Mouse (Mus musculus) liver, adult 2 months (tissue): ENCODE data around the gene Gm21903. TPM values are rescaled to one million over a fixed set of nuclear protein-coding genes. Genes with fewer than 3 reads are reported as not detected.
"Not testable (repeated sequence)": the region's sequence is repeated elsewhere in the genome, so short reads cannot be mapped to it uniquely, and the experiment has no call there.

Experiments
- DNase-seq: peaks from one replicate; pipeline ENCODE4 v3.0.0-alpha.2; 2011; ENCODE audit warnings: low read depth, low spot score; ENCODE audit errors: extremely low read depth
- H3K27ac ChIP-seq: fragments of 200-500 bp; replicated peaks from 2 replicates; pipeline ENCODE4 v1.5.1; 2012; ENCODE audit warnings: low read depth, mild to moderate bottlenecking, control low read depth, inconsistent platforms, low read length; ENCODE audit not compliant: insufficient read depth
- H3K27me3 ChIP-seq: fragments of 200-500 bp; 2 replicates; pipeline ENCODE4 v1.6.1; 2012; ENCODE audit warnings: mild to moderate bottlenecking, moderate library complexity, low read length, inconsistent platforms; ENCODE audit not compliant: control insufficient read depth, insufficient read depth
- H3K36me3 ChIP-seq: fragments of 200-500 bp; 2 replicates; pipeline ENCODE4 v1.6.1; 2012; ENCODE audit warnings: low read length, inconsistent platforms; ENCODE audit not compliant: control insufficient read depth, insufficient read depth
- H3K4me1 ChIP-seq: fragments of 200-500 bp; 2 replicates; pipeline ENCODE4 v1.6.1; 2011; ENCODE audit warnings: low read length; ENCODE audit not compliant: control insufficient read depth, insufficient read depth
- H3K4me3 ChIP-seq: fragments of 200-500 bp; 2 replicates; pipeline ENCODE4 v1.5.1; 2011; ENCODE audit warnings: low read depth, mild to moderate bottlenecking, control low read depth, low read length, moderate library complexity; ENCODE audit not compliant: insufficient read depth
- H3K79me2 ChIP-seq: fragments of 200-500 bp; 2 replicates; pipeline ENCODE4 v1.6.1; 2012; ENCODE audit warnings: inconsistent platforms, mild to moderate bottlenecking, low read length, moderate library complexity; ENCODE audit not compliant: control insufficient read depth, insufficient read depth
- H3K9ac ChIP-seq: fragments of 200-500 bp; 2 replicates; pipeline ENCODE4 v1.6.1; 2012; ENCODE audit warnings: low read depth, mild to moderate bottlenecking, control low read depth, inconsistent platforms, low read length
- CTCF ChIP-seq: fragments of 200-500 bp; IDR thresholded peaks from 2 replicates; pipeline ENCODE4 v1.5.1; 2011; ENCODE audit warnings: low read depth, low read length, control low read depth
- POLR2A ChIP-seq: fragments of 200-500 bp; IDR thresholded peaks from 2 replicates; pipeline ENCODE4 v1.6.1; 2011; ENCODE audit warnings: low read length, control low read depth; ENCODE audit not compliant: insufficient read depth; ENCODE audit errors: extremely low read depth
- WGBS: fragments of 180-500 bp; shearing (Covaris S2); methylation state at CpG from one replicate; pipeline ENCODE4 v1.1.7; 2018; 5-methylcytosine and 5-hydroxymethylcytosine counted together
- polyA plus RNA-seq: library from polyadenylated mRNA; depleted of rRNA; stranded (reverse); fragments of >200 nt; gene quantifications from 2 replicates; pipeline ENCODE4 v1.2.3, GENCODE M21; 2012; rRNA removed
- total RNA-seq: library from RNA; depleted of rRNA; stranded (reverse); fragments of >200 nt; gene quantifications from 2 replicates; pipeline ENCODE4 v1.2.3, GENCODE M21; 2014; rRNA removed

The Gm21903 gene
- total RNA-seq, result not detected in 2 replicates
- not detected in 2 replicates for polyA plus RNA-seq

DNA sequence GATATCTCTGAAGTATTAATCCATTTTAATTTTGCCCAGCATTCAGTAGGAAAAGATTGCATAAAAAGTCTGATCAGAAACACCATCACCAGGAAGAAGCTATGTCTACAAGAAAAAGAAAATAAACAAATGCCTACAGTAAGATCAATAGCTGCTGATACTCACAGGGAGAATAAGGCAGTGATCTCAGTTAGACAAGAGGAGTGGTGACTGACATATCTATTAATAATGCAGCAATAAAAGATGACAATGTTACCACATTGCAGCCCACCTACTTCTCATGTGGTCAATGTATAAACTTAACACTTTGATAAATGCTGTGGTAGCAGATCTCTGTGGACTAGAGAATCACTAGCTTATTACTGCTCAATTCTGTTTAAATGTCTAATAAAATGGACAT is at the start of gene Gm21903:
Gm21903 (minus strand) TSS at position 101 of the 400 bp plus-strand sequence.
- Histone ChIP-seq H3K4me3 (no peak within 1 kb of the TSS), H3K9ac (no peak within 1 kb of the TSS), H3K79me2 (no peaks in the 10 kb centered on the region), H3K36me3 (no peaks in the 10 kb centered on the region), H3K27ac (no peak within 1 kb of the TSS), H3K27me3 (no peaks in the 10 kb centered on the region), H3K4me1 (no peaks in the 10 kb centered on the region)
- TF ChIP-seq CTCF, result no peak
- no peak for TF ChIP-seq POLR2A
- no peak for DNase-seq

DNA sequence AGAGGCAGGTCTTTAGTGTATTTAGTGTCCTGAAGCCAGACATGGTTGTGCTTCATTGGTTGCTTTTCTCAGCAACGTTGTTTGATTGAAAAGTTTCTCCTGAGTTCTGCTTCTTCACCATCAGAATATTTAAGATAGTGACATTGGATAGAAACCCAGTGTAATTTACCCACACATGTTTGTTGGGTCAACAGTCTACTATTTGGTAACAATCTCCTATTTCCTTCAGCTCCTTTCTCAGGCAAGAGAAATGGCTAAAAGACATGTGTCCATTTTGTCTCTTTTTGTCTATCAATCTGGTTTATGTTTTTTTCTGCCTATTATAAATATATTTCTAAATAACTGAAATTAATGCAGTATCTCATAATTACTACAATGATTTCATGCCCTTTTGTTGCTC is 33.8 kb upstream of the Gm21903 start, which contains the start of gene Esp23:
Esp23 (minus strand) TSS at position 101 of the 400 bp plus-strand sequence.
- 33% methylated on average over 1 of the region's 1 CpGs for WGBS
- H3K36me3 ChIP-seq, result no peaks in the 10 kb centered on the region
- no peaks in the 10 kb centered on the region for H3K79me2 ChIP-seq
- H3K4me3 ChIP-seq, result no peak within 1 kb of the TSS
- no peak for DNase-seq
- no peak for TF ChIP-seq POLR2A
- TF ChIP-seq CTCF, result no peak
- H3K4me1 ChIP-seq, result no peaks in the 10 kb centered on the region
- H3K27me3 ChIP-seq, result no peaks in the 10 kb centered on the region
- no peak within 1 kb of the TSS for H3K9ac ChIP-seq
- H3K27ac ChIP-seq, result no peak within 1 kb of the TSS

DNA sequence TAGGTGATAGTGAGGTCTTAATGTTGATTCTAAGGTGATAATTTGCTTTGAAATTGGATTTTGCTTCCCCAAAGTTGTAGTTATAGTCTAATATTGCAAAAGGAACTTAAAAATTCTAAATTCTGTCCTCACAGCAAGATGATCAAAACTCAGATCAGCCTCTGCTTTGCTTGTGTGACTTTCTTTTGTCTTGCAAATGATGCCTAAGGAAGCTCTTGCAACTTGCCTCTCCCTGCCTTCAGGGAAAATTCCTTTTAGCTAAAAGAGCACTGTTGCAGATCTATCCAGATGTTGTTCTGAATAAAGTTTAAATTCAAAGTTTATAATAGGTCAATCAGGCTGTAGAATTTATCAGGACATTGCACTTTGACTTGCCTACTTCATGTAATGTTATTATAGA is 20.5 kb upstream of the Gm21903 start:
- no peak for TF ChIP-seq POLR2A
- no peak for TF ChIP-seq CTCF
- Histone ChIP-seq H3K9ac (no peak overlapping the region), H3K27ac (no peak overlapping the region), H3K27me3 (no peaks in the 10 kb centered on the region), H3K4me1 (no peaks in the 10 kb centered on the region), H3K4me3 (no peak overlapping the region), H3K36me3 (no peaks in the 10 kb centered on the region), H3K79me2 (no peaks in the 10 kb centered on the region)
- no peak for DNase-seq

DNA sequence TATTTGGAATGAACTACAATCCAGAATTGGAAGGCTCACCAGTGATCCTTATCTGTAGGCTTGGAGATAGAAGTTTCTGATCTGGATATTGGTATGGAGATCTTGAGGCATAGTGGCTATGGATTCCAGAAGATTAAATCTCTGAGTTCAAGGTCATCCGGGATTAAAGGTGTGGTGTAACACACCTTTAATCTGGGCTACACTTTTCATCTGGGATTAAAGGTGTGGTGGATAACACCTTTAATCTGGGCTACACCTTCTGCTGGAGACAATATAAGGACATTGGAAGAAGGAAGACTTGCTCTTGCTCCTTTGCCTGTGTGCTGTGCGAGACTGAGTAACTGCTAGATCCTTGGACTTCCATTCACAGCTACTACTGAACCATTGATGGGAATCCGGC is 6.7 kb downstream of the Gm21903 start, which contains the start of gene Esp24:
Esp24 (plus strand) TSS at position 301 of the 400 bp plus-strand sequence.
- H3K36me3 ChIP-seq, H3K79me2 ChIP-seq, H3K9ac ChIP-seq, DNase-seq, H3K27me3 ChIP-seq, H3K4me3 ChIP-seq, H3K27ac ChIP-seq, H3K4me1 ChIP-seq: not testable (repeated sequence)
- 74% methylated on average over 3 of the region's 3 CpGs for WGBS

DNA sequence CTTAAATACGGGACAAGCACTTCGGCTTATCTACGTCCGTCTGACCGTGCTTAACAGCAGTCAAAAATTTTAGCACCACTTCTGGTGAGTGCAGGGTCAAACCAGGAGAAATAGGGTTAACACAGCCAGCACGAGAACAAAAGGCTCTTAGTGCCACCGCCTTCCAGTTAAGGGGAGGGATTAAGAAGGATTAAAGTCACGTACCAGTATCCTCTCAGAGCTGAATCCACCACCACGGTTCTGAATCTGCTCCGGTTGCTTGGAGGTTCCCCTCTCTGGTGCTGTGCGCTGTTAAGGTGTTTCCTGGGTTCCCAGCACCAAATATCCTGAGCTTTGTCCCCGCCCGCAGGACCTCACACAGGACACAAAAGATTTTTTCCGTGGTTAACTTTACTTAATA is 26.0 kb downstream of the Gm21903 start:
- TF ChIP-seq POLR2A (no peak), CTCF (no peak)
- no peaks in the 10 kb centered on the region for H3K27me3 ChIP-seq
- 61% methylated on average over 14 of the region's 14 CpGs for WGBS
- DNase-seq, result no peak
- H3K79me2 ChIP-seq, result no peaks in the 10 kb centered on the region
- H3K9ac ChIP-seq, result no peak overlapping the region
- H3K4me1 ChIP-seq, result no peaks in the 10 kb centered on the region
- H3K36me3 ChIP-seq, result no peaks in the 10 kb centered on the region
- no peak overlapping the region for H3K27ac ChIP-seq
- no peak overlapping the region for H3K4me3 ChIP-seq

DNA sequence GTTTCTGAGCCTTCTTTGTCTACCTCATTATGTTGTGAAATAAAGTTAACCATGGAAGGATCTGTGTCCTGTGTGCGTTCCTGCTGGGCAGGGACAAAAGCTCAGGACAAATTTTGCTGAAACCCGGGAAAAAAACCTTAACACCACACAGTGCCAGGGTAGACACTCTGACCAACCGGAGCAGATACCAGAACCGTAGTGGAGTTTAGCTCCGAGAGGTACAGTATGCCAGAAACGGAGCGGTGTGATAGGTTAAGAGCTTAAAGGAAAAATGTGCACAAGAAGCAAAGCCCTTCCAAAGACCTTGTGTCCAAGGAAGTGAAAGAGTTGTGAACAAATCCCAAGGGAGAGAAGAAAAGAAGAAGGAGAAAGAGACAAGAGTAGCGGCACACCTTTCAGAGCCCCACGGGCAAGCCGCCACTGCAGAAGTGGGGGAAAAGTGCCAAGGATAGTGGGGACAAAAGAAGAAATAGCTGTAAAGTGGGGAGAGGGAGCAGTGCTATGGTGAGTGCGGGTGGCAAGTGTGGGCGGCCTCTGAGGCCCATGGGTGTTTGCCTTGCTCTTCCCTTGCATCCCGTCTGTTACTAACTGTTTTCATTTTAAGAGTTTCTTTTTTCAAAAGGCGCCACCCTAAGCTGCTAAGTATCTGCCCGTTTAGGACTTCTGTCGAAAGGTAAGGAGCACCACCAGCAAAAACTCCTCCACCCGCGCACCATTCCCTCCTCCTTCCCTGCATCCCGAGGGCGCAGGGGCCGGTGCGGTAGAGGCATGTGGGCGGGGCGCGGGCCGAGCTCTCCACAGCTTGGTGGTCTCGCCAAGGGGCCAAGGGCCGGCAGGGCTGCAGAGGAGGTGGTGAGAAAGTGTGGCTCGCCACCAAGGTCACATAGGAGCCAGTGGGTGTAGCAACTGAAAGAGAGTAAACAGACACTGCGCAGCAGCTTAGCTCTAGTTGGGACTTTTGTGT is 32.2 kb downstream of the Gm21903 start:
- peak overlapping the region; percentile 21; the same call in 1 of the 2 replicates for H3K4me3 ChIP-seq
- H3K4me1 ChIP-seq, result no peaks in the 10 kb centered on the region
- WGBS, result 32% methylated on average over 30 of the region's 30 CpGs

More for the DNA sequence above, 32.2 kb downstream of the Gm21903 start:
- no peaks in the 10 kb centered on the region for H3K27me3 ChIP-seq
- H3K27ac ChIP-seq, result no peak overlapping the region
- H3K36me3 ChIP-seq, result no peaks in the 10 kb centered on the region
- TF ChIP-seq POLR2A, result no peak
- no peak for TF ChIP-seq CTCF
- no peak for DNase-seq
- no peaks in the 10 kb centered on the region for H3K79me2 ChIP-seq
- no peak overlapping the region for H3K9ac ChIP-seq
